Mouse (Mus musculus): ENCODE data around the gene Flt3l. TPM values are rescaled to one million over a fixed set of nuclear protein-coding genes. Genes with fewer than 3 reads are reported as not detected.

Gene Flt3l
- polyA plus RNA-seq, 1 experiment = 24.4 TPM

DNA sequence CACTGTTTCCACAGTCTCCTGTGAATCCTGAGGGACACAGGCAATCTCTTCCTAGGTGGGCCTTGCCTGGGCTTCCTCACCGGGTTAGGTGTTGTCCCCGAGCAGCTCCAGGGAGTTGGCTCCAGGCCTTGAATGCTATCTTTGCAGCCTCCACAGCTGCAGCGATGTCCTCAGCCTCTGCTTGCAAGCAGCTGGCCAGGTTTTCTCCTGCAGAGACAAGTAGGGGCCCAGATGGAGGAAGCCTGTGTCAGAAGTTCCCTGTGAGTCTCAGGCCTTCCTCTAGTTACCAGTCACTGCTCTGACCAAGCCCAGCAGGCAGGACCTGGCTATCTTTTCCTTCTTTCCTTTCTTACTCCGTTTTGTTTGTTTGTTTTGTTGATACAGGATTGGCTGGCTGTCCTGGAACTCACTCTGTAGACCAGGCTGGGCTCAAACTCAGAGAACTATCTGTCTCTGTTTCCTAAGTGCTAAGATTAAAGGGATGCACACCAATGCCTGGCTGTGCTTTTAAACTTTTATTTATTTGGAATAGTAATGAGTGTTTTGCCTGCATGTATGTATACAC, 12.4 kb upstream of the Flt3l start:
- Histone ChIP-seq H3K4me1 (ENCODE audit: control insufficient read depth, insufficient read depth, low read length) (no peaks in the 10 kb centered on the region), H3K27me3 (ENCODE audit: control insufficient read depth, insufficient read depth, low read length) (no peaks in the 10 kb centered on the region), H3K4me3 (replicated peaks; ENCODE audit: insufficient read depth, low read depth, low read length) (no peak overlapping the region), H3K27ac (ENCODE audit: insufficient read depth, low read length) (no peak overlapping the region)
- WGBS = 57% methylated on average over 4 of the region's 4 CpGs
- DNase-seq = no peak
- no peak for TF ChIP-seq CTCF (IDR thresholded peaks at IDR 0.05; ENCODE audit: borderline replicate concordance, insufficient read depth, low read depth, low read length)
- no peak for TF ChIP-seq POLR2A (IDR thresholded peaks at IDR 0.05; ENCODE audit: borderline replicate concordance, insufficient read depth, low read length)

DNA sequence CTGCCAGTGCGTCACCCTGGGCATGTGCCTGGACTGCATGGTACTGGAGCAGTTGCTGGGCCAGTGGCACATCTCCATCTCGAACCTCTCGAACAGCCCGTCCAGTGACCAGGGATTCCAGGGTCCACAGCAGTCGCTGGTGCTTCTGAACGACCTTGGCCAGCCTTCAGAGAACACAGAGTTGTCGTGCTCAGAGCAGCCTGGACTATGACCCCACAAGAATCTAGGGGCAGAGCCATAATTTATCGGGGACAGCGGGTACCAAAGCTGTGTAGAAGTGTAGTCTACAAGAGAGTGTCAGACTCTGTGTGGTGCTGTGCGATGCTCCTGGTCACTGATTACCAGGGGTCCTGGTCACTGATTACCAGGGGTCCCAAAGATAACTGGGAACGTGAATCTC, 11.7 kb upstream of the Flt3l start:
- Histone ChIP-seq H3K4me3 (replicated peaks; ENCODE audit: insufficient read depth, low read depth, low read length) (no peak overlapping the region), H3K27me3 (ENCODE audit: control insufficient read depth, insufficient read depth, low read length) (no peaks in the 10 kb centered on the region), H3K27ac (ENCODE audit: insufficient read depth, low read length) (no peak overlapping the region), H3K4me1 (ENCODE audit: control insufficient read depth, insufficient read depth, low read length) (no peaks in the 10 kb centered on the region)
- TF ChIP-seq POLR2A (IDR thresholded peaks at IDR 0.05; ENCODE audit: borderline replicate concordance, insufficient read depth, low read length) (no peak), CTCF (IDR thresholded peaks at IDR 0.05; ENCODE audit: borderline replicate concordance, insufficient read depth, low read depth, low read length) (no peak)
- DNase-seq = no peak
- 90% methylated on average over 11 of the region's 11 CpGs for WGBS

DNA sequence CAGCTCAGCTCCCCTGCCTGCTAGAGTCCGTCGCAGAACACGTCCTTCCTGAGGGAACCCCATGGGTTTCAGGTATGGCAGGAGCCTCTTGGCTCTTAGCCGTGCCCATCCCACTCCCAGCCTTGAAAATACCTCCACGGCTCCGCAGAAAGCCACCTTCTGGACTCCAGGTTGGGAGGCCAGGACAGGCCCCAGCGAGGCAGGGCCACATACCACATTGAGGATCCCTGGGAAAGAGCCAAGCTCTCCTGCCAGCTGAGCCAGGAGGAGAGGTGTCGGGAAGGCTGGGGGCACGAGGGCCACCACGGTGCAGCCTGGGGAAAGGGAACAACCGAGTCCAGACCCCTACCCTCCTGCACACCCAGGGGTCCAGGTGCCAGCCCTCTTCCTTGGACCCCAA, 11.0 kb upstream of the Flt3l start:
- no peak for DNase-seq
- Histone ChIP-seq H3K27me3 (ENCODE audit: control insufficient read depth, insufficient read depth, low read length) (no peaks in the 10 kb centered on the region), H3K4me1 (ENCODE audit: control insufficient read depth, insufficient read depth, low read length) (no peaks in the 10 kb centered on the region), H3K27ac (ENCODE audit: insufficient read depth, low read length) (no peak overlapping the region), H3K4me3 (replicated peaks; ENCODE audit: insufficient read depth, low read depth, low read length) (no peak overlapping the region)
- TF ChIP-seq CTCF (IDR thresholded peaks at IDR 0.05; ENCODE audit: borderline replicate concordance, insufficient read depth, low read depth, low read length) (no peak), POLR2A (IDR thresholded peaks at IDR 0.05; ENCODE audit: borderline replicate concordance, insufficient read depth, low read length) (no peak)
- WGBS = 63% methylated on average over 11 of the region's 11 CpGs

DNA sequence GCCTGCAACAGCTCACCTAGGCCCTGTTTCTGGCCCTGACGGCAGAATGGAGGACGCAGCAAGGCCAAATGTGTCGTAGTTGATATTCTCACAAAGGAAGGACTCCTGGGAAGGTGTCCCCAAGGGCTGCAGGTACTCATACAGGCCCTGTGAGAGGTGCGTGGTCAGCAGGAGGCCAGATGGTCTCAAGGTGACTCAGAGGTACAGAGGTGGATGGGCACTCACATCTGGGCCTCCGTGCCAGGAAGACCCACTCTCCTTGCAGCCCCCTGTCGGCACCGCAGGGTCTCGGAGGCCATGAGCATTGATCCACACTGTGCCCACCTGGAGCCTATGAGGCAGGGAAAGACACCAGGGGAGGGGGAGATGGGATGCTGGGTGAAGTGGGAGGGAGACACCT, 9.2 kb upstream of the Flt3l start:
- TF ChIP-seq POLR2A (IDR thresholded peaks at IDR 0.05; ENCODE audit: borderline replicate concordance, insufficient read depth, low read length) (no peak), CTCF (IDR thresholded peaks at IDR 0.05; ENCODE audit: borderline replicate concordance, insufficient read depth, low read depth, low read length) (no peak)
- 91% methylated on average over 8 of the region's 8 CpGs for WGBS

DNA sequence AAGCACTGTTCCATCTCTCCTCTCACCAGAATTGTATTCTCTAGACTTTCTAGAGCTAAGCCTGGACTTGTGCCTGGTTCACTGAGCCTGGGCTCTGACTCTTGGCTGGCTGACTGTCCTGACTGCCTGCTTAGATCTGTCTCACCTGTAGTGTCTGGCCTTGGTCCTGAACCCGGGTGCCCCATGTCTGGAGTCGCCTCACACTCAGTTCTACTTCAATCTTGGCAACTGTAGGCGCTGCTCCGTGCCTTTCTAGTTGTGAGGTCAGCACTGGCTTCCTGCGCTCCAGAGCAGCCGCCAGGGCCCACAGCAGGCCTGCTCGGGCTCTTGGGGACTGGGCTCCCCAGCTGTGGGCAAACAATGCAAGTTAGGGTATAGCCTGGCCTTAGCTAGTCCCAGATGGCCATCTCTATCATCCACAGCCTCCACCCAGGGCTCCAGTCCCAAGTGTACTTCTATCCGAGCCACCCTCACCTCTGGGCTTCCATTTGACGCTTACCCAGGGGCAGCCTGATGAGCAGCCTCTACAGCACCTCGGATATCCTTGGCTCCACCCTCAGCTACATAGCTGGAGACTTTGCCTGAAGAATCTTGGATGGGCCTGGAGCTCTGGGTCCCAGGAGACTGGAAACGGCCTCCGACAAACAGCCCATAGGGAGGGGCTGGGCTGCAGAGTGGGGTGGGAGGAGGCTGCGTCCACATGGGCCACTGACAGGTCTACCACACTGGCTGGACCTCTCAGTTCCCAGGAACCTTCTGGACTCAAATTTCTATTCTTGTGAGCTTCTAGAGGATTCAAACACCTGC, 8.3 kb upstream of the Flt3l start:
- WGBS = 79% methylated on average over 13 of the region's 13 CpGs
- TF ChIP-seq POLR2A (IDR thresholded peaks at IDR 0.05; ENCODE audit: borderline replicate concordance, insufficient read depth, low read length) (no peak), CTCF (IDR thresholded peaks at IDR 0.05; ENCODE audit: borderline replicate concordance, insufficient read depth, low read depth, low read length) (no peak)

More for the DNA sequence above, 9.2 kb upstream of the Flt3l start:
- no peak for DNase-seq
- Histone ChIP-seq H3K27me3 (ENCODE audit: control insufficient read depth, insufficient read depth, low read length) (no peaks in the 10 kb centered on the region), H3K4me1 (ENCODE audit: control insufficient read depth, insufficient read depth, low read length) (no peaks in the 10 kb centered on the region), H3K4me3 (replicated peaks; ENCODE audit: insufficient read depth, low read depth, low read length) (no peak overlapping the region), H3K27ac (ENCODE audit: insufficient read depth, low read length) (no peak overlapping the region)

DNA sequence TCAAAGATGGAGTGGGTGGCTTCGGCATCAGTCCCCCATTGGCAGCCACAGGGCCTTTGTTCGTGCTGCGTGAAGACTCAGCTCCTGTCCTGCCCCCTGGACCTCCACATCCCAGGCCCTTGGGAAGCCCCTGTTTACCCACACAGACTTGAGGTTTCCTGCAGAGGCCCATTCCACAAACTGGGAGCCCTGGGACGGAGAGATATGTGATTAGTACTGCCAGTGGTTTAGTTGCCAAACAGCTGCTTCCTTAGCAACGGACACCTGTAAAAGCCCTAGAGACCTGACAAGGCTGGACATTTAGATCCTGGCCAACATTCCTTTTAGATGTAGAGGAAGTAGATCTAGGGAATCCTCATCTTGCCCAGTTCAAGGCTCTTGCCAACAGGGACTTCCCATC, 5.7 kb upstream of the Flt3l start:
- Histone ChIP-seq H3K27ac (ENCODE audit: insufficient read depth, low read length) (no peak overlapping the region), H3K4me1 (ENCODE audit: control insufficient read depth, insufficient read depth, low read length) (no peaks in the 10 kb centered on the region), H3K4me3 (replicated peaks; ENCODE audit: insufficient read depth, low read depth, low read length) (no peak overlapping the region), H3K27me3 (ENCODE audit: control insufficient read depth, insufficient read depth, low read length) (no peaks in the 10 kb centered on the region)
- TF ChIP-seq POLR2A (IDR thresholded peaks at IDR 0.05; ENCODE audit: borderline replicate concordance, insufficient read depth, low read length) (no peak), CTCF (IDR thresholded peaks at IDR 0.05; ENCODE audit: borderline replicate concordance, insufficient read depth, low read depth, low read length) (no peak)
- DNase-seq = no peak
- WGBS = 86% methylated on average over 5 of the region's 5 CpGs

More for the DNA sequence above, 8.3 kb upstream of the Flt3l start:
- Histone ChIP-seq H3K4me3 (replicated peaks; ENCODE audit: insufficient read depth, low read depth, low read length) (no peak overlapping the region), H3K27me3 (ENCODE audit: control insufficient read depth, insufficient read depth, low read length) (no peaks in the 10 kb centered on the region), H3K4me1 (ENCODE audit: control insufficient read depth, insufficient read depth, low read length) (no peaks in the 10 kb centered on the region), H3K27ac (ENCODE audit: insufficient read depth, low read length) (no peak overlapping the region)
- no peak for DNase-seq

DNA sequence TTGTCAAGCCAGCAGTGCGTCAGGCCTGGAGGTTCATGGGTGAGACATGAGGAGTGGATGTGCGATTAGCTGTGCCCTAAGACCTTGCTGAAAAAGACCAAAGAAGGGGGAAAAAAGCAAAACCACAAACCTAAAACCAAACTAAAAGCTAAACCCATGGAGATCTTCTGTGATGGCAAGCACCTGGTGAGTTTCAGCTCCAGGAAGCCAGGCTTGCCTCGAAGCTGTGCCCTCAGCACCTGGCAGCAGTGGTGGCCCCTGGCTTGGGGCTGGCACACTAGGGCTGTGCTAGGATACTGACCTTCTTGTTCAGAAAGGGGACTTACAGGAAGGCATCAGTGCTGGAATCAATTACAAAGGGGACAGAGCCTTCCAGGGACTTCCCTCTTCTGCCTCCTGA, 5.1 kb upstream of the Flt3l start:
- no peak overlapping the region for H3K4me3 ChIP-seq (replicated peaks; ENCODE audit: insufficient read depth, low read depth, low read length)
- H3K27me3 ChIP-seq (ENCODE audit: control insufficient read depth, insufficient read depth, low read length) = no peaks in the 10 kb centered on the region
- no peaks in the 10 kb centered on the region for H3K4me1 ChIP-seq (ENCODE audit: control insufficient read depth, insufficient read depth, low read length)
- no peak overlapping the region for H3K27ac ChIP-seq (ENCODE audit: insufficient read depth, low read length)
- no peak for DNase-seq
- 89% methylated on average over 3 of the region's 3 CpGs for WGBS
- TF ChIP-seq POLR2A (IDR thresholded peaks at IDR 0.05; ENCODE audit: borderline replicate concordance, insufficient read depth, low read length) (no peak), CTCF (IDR thresholded peaks at IDR 0.05; ENCODE audit: borderline replicate concordance, insufficient read depth, low read depth, low read length) (no peak)
